Mouse (Mus musculus) liver, embryonic 13.5 days (tissue): ENCODE measurements around the gene Ccdc92b. TPM values are rescaled to one million over a fixed set of nuclear protein-coding genes. Genes with fewer than 3 reads are reported as not detected.
"Not testable (repeated sequence)": the region's sequence is repeated elsewhere in the genome, so short reads cannot be mapped to it uniquely, and the experiment has no call there.

Experiments
- ATAC-seq: fragments of 200-750 bp; cut with Nextera tagmentation; 2 replicates; pipeline ENCODE4 v1.8.0; 2017; ENCODE audit warnings: low read depth, mild to moderate bottlenecking, moderate number of reproducible peaks, moderate library complexity
- DNase-seq: peaks from one replicate; pipeline ENCODE4 v3.0.0; 2022
- H3K27ac ChIP-seq: fragments of 300-500 bp; sonication (generic); 2 replicates; pipeline ENCODE4 v1.5.1; 2015; ENCODE audit warnings: moderate library complexity, mild to moderate bottlenecking, inconsistent platforms
- H3K27me3 ChIP-seq: fragments of 300-500 bp; sonication (generic); 2 replicates; pipeline ENCODE4 v1.6.1; 2015; ENCODE audit warnings: mild to moderate bottlenecking, inconsistent platforms
- H3K36me3 ChIP-seq: fragments of 300-500 bp; sonication (generic); 2 replicates; pipeline ENCODE4 v1.6.1; 2015; ENCODE audit warnings: mild to moderate bottlenecking, inconsistent platforms
- H3K4me1 ChIP-seq: fragments of 300-500 bp; sonication (generic); replicated peaks from 2 replicates; pipeline ENCODE4 v1.6.1; 2015; ENCODE audit warnings: inconsistent platforms
- H3K4me2 ChIP-seq: fragments of 300-500 bp; sonication (generic); 2 replicates; pipeline ENCODE4 v1.6.1; 2015; ENCODE audit warnings: inconsistent platforms, mild to moderate bottlenecking, moderate library complexity
- H3K4me3 ChIP-seq: fragments of 300-500 bp; sonication (generic); replicated peaks from 2 replicates; pipeline ENCODE4 v1.5.1; 2015; ENCODE audit warnings: mild to moderate bottlenecking, inconsistent platforms
- H3K9ac ChIP-seq: fragments of 300-500 bp; sonication (generic); 2 replicates; pipeline ENCODE4 v1.6.1; 2015; ENCODE audit warnings: mild to moderate bottlenecking, inconsistent platforms
- H3K9me3 ChIP-seq: fragments of 300-500 bp; sonication (generic); replicated peaks from 2 replicates; pipeline ENCODE4 v1.6.1; 2016; ENCODE audit warnings: inconsistent platforms
- WGBS: fragments of 180-500 bp; shearing (Covaris S2); methylation state at CpG from one replicate; pipeline ENCODE4 v1.1.7; 2015; ENCODE audit not compliant: insufficient replicate concordance; 5-methylcytosine and 5-hydroxymethylcytosine counted together
- polyA plus RNA-seq: library from polyadenylated mRNA; unstranded; fragments of >200 nt; fragmentation: Nextera tagmentation; extraction: Ambion mirVana; gene quantifications from 2 replicates; pipeline ENCODE4 v1.2.1, GENCODE M21; 2015

Gene Ccdc92b
- polyA plus RNA-seq: 7.6 and 8.3 TPM in 2 replicates

GRCm38 (mm10) chr11:74619201-74619955 is at the start of gene Ccdc92b:
TSS of gene Ccdc92b (plus strand) at chr11:74619605.
- H3K27me3 ChIP-seq: peaks cover 61% of the 10 kb centered on the region
- H3K9me3 ChIP-seq: no peaks in the 10 kb centered on the region
- DNase-seq (peak; percentile 83), ATAC-seq (peak; percentile 63)
- H3K4me1 ChIP-seq: peaks cover 58% of the 10 kb centered on the region
- peak within 1 kb of the TSS; percentile 88 for H3K4me2 ChIP-seq
- WGBS: 2% methylated on average over 58 of the region's 63 CpGs
- H3K4me3 ChIP-seq: peak within 1 kb of the TSS; percentile 87
- H3K36me3 ChIP-seq: peaks cover 16% of the 10 kb centered on the region
- peak within 1 kb of the TSS; percentile 95 for H3K27ac ChIP-seq
- H3K9ac ChIP-seq: peak within 1 kb of the TSS; percentile 92

GRCm38 (mm10) chr11:74569735-74570134 is 49.7 kb upstream of the Ccdc92b start:
- no peaks in the 10 kb centered on the region for H3K9me3 ChIP-seq
- no peaks in the 10 kb centered on the region for H3K27me3 ChIP-seq
- H3K4me2 ChIP-seq: no peak overlapping the region
- H3K27ac ChIP-seq: no peak overlapping the region
- peaks cover 78% of the 10 kb centered on the region for H3K4me1 ChIP-seq
- 74% methylated on average over 6 of the region's 6 CpGs for WGBS
- H3K36me3 ChIP-seq: no peaks in the 10 kb centered on the region
- H3K9ac ChIP-seq: no peak overlapping the region
- H3K4me3 ChIP-seq: no peak overlapping the region
- ATAC-seq: no peak
- DNase-seq: no peak

GRCm38 (mm10) chr11:74572459-74573061 is 46.8 kb upstream of the Ccdc92b start:
- peak overlapping the region; percentile 74 for H3K9ac ChIP-seq
- no peaks in the 10 kb centered on the region for H3K9me3 ChIP-seq
- H3K27ac ChIP-seq: peak overlapping the region; percentile 99
- peak; percentile 73 for DNase-seq
- ATAC-seq: peak; percentile 83
- 25% methylated on average over 6 of the region's 6 CpGs for WGBS
- H3K4me3 ChIP-seq: peak overlapping the region; percentile 46
- peaks cover 96% of the 10 kb centered on the region for H3K4me1 ChIP-seq
- H3K4me2 ChIP-seq: peak overlapping the region; percentile 79
- H3K36me3 ChIP-seq: no peaks in the 10 kb centered on the region
- no peaks in the 10 kb centered on the region for H3K27me3 ChIP-seq

- H3K4me1 ChIP-seq: peaks cover 97% of the 10 kb centered on the region
- H3K36me3 ChIP-seq: no peaks in the 10 kb centered on the region
- WGBS: 33% methylated on average over 4 of the region's 4 CpGs
- H3K4me2 ChIP-seq: peak overlapping the region; percentile 65
- H3K9me3 ChIP-seq: no peaks in the 10 kb centered on the region
- DNase-seq (peak; percentile 57), ATAC-seq (peak; percentile 41)
- H3K9ac ChIP-seq: peak overlapping the region; percentile 69
- H3K27me3 ChIP-seq: no peaks in the 10 kb centered on the region
- H3K27ac ChIP-seq: peak overlapping the region; percentile 99
- H3K4me3 ChIP-seq: no peak overlapping the region
Measured at GRCm38 (mm10) chr11:74574768-74575434, 44.5 kb upstream of the Ccdc92b start.

GRCm38 (mm10) chr11:74575940-74576339 is 43.5 kb upstream of the Ccdc92b start:
- no peaks in the 10 kb centered on the region for H3K27me3 ChIP-seq
- H3K9me3 ChIP-seq: no peaks in the 10 kb centered on the region
- WGBS: 29% methylated on average over 3 of the region's 3 CpGs
- peak overlapping the region; percentile 65 for H3K4me2 ChIP-seq
- peak overlapping the region; percentile 99 for H3K27ac ChIP-seq
- peaks cover 96% of the 10 kb centered on the region for H3K4me1 ChIP-seq
- no peaks in the 10 kb centered on the region for H3K36me3 ChIP-seq
- peak overlapping the region; percentile 69 for H3K9ac ChIP-seq
- peak; percentile 53 for ATAC-seq
- peak; percentile 37 for DNase-seq
- H3K4me3 ChIP-seq: no peak overlapping the region

- peak overlapping the region; percentile 33 for H3K4me3 ChIP-seq
- peak overlapping the region; percentile 65 for H3K4me2 ChIP-seq
- H3K9me3 ChIP-seq: no peaks in the 10 kb centered on the region
- peaks cover 85% of the 10 kb centered on the region for H3K4me1 ChIP-seq
- H3K9ac ChIP-seq: peak overlapping the region; percentile 69
- ATAC-seq (peak; percentile 84), DNase-seq (peak; percentile 79)
- no peaks in the 10 kb centered on the region for H3K36me3 ChIP-seq
- no peaks in the 10 kb centered on the region for H3K27me3 ChIP-seq
- WGBS: 8% methylated on average over 3 of the region's 3 CpGs
- peak overlapping the region; percentile 99 for H3K27ac ChIP-seq
Measured at GRCm38 (mm10) chr11:74577068-74577467, 42.3 kb upstream of the Ccdc92b start.

GRCm38 (mm10) chr11:74581333-74581732 is 38.1 kb upstream of the Ccdc92b start:
- ATAC-seq, H3K27ac ChIP-seq, H3K9ac ChIP-seq, H3K9me3 ChIP-seq, H3K4me3 ChIP-seq, H3K4me2 ChIP-seq, DNase-seq, H3K36me3 ChIP-seq: not testable (repeated sequence)
- Histone ChIP-seq H3K27me3 (peaks cover 24% of the 10 kb centered on the region), H3K4me1 (peaks cover 62% of the 10 kb centered on the region)
- WGBS: 26% methylated on average over 4 of the region's 4 CpGs

- WGBS: 77% methylated on average over 3 of the region's 3 CpGs
- ATAC-seq: no peak
- H3K4me2 ChIP-seq: no peak overlapping the region
Measured at GRCm38 (mm10) chr11:74582464-74582863, 36.9 kb upstream of the Ccdc92b start.

GRCm38 (mm10) chr11:74583824-74584349 is 35.5 kb upstream of the Ccdc92b start:
- Histone ChIP-seq H3K27me3 (peaks cover 47% of the 10 kb centered on the region), H3K9ac (no peak overlapping the region), H3K9me3 (no peaks in the 10 kb centered on the region), H3K36me3 (no peaks in the 10 kb centered on the region), H3K4me2 (no peak overlapping the region), H3K4me1 (peaks cover 38% of the 10 kb centered on the region), H3K27ac (no peak overlapping the region), H3K4me3 (no peak overlapping the region)
- ATAC-seq: peak; percentile 62
- no peak for DNase-seq
- WGBS: 38% methylated on average over 7 of the region's 7 CpGs

More at GRCm38 (mm10) chr11:74582464-74582863, 36.9 kb upstream of the Ccdc92b start:
- Histone ChIP-seq H3K4me3 (no peak overlapping the region), H3K9ac (no peak overlapping the region), H3K9me3 (no peaks in the 10 kb centered on the region), H3K27ac (no peak overlapping the region), H3K27me3 (peaks cover 33% of the 10 kb centered on the region), H3K36me3 (no peaks in the 10 kb centered on the region), H3K4me1 (peaks cover 51% of the 10 kb centered on the region)
- no peak for DNase-seq

- WGBS: 54% methylated on average over 10 of the region's 10 CpGs
- H3K4me1 ChIP-seq: peaks cover 26% of the 10 kb centered on the region
- H3K9ac ChIP-seq: no peak overlapping the region
- DNase-seq (peak; percentile 38), ATAC-seq (no peak)
- H3K27me3 ChIP-seq: peaks cover 60% of the 10 kb centered on the region
- H3K36me3 ChIP-seq: no peaks in the 10 kb centered on the region
- H3K4me2 ChIP-seq: no peak overlapping the region
- H3K4me3 ChIP-seq: no peak overlapping the region
- H3K27ac ChIP-seq: no peak overlapping the region
- no peaks in the 10 kb centered on the region for H3K9me3 ChIP-seq
Measured at GRCm38 (mm10) chr11:74584946-74585723, 34.3 kb upstream of the Ccdc92b start.
